Mouse (Mus musculus): ENCODE measurements at regions not wholly inside any gene's neighbourhood (a gene's known extent, or its start where the extent isn't known, plus 50 kb on each side); places are given as distances from the start of the nearest gene placed in this dataset.

DNA sequence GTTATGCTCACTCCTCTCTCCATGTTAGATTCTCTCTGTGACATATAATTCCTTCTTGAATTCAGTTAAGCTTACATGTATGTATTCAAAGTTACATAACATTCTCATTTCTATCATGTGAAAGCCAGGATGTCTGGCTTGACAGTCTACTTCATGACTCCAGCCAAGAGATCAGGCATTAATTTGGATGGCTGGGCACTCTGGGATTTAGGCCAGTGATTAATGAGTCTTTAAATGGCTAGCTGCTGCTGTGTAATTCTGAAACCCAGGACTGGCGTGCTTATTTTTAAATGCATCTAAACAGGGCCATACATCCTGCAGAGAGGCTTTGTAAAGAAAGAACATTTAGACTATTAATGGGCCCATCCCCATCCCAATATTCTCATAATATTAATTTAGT, 60.9 kb upstream of the Gm10234 start:
- H3K27me3 ChIP-seq (replicated peaks; ENCODE audit: control insufficient read depth, insufficient read depth, low read length) = no peaks in the 10 kb centered on the region
- H3K27ac ChIP-seq (replicated peaks; ENCODE audit: low read depth, low read length) = no peak overlapping the region
- H3K36me3 ChIP-seq (ENCODE audit: control insufficient read depth, insufficient read depth, low read length) = no peaks in the 10 kb centered on the region
- 63% methylated on average over 1 of the region's 1 CpGs for WGBS
- no peak overlapping the region for H3K4me2 ChIP-seq (ENCODE audit: low read depth, low read length)
- ATAC-seq (ENCODE audit: low read depth) = no peak
- no peaks in the 10 kb centered on the region for H3K4me1 ChIP-seq (ENCODE audit: control insufficient read depth, insufficient read depth, low read length)
- no peaks in the 10 kb centered on the region for H3K9me3 ChIP-seq (ENCODE audit: control insufficient read depth, low read length)
- DNase-seq (ENCODE audit: low spot score) = no peak
- H3K4me3 ChIP-seq (ENCODE audit: low read depth, low read length) = no peak overlapping the region
- no peak overlapping the region for H3K9ac ChIP-seq (ENCODE audit: low read depth, low read length)

DNA sequence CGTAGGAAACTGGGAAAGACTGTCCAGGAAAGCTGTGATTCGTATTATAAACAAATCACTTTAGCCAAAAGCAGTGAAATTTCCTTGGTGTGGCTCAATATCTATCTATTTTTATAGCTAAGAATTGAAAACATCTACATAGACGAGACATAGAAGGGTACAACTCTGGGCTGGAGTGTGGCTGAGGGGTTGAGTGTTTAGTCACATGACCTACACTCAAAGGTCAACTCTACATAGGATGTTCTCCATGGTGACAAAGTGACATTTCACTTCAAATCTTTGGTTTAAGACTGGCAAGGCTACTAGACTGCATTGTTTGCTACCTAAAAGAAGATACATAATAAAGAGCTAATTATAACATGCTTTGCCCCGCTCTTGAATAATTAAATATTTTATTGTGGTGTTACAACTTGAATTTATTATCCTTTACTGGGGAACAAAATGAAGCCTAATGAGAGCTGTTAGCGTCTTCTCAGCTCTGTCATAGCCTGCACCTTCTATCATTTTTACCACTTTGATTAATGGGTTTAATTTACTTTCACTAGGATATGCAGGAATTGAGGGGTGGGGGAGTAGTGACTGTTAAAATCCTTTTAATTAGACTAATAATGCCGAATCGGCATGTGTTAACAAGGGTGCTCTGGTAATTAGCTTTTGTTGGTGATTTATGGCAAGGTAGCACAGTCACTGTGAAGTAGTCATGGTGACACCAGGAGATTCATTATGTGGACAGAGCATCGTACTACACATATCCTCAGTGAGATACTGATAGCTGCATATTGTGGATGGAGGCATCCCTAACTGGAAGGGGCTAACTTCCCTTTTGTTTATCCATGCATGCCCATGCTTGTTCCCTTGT, 57.7 kb upstream of the Gm10234 start:
- H3K4me1 ChIP-seq (ENCODE audit: control insufficient read depth, insufficient read depth, low read length) = no peaks in the 10 kb centered on the region
- no peaks in the 10 kb centered on the region for H3K36me3 ChIP-seq (ENCODE audit: control insufficient read depth, insufficient read depth, low read length)
- H3K4me3 ChIP-seq (ENCODE audit: low read depth, low read length) = no peak overlapping the region
- H3K9me3 ChIP-seq (ENCODE audit: control insufficient read depth, low read length) = no peaks in the 10 kb centered on the region
- no peak overlapping the region for H3K4me2 ChIP-seq (ENCODE audit: low read depth, low read length)
- WGBS = 82% methylated on average over 8 of the region's 8 CpGs
- ATAC-seq (ENCODE audit: low read depth) = no peak
- no peak for DNase-seq (ENCODE audit: low spot score)
- no peak overlapping the region for H3K9ac ChIP-seq (ENCODE audit: low read depth, low read length)
- no peak overlapping the region for H3K27ac ChIP-seq (replicated peaks; ENCODE audit: low read depth, low read length)
- no peaks in the 10 kb centered on the region for H3K27me3 ChIP-seq (replicated peaks; ENCODE audit: control insufficient read depth, insufficient read depth, low read length)

DNA sequence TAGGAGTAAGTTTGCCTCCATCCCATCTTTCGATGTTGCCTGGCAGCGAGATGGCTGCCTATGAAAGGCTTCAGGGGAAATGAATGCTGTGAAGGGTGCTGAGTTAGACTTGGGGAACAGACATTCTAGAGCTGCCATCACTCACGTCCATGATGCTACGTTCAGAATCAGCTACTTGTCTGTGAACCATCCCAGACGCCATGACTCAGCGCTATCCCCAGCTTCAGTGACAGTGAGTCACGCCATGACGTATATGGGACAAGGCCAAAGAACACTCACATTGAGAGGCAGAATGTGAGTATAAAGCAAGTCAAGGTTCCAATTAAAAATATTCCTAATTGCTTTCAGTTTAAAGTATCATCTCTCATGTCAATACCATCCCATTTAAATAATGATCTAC, 52.4 kb upstream of the Gm10234 start:
- no peak overlapping the region for H3K4me3 ChIP-seq (ENCODE audit: low read depth, low read length)
- H3K27me3 ChIP-seq (replicated peaks; ENCODE audit: control insufficient read depth, insufficient read depth, low read length) = no peaks in the 10 kb centered on the region
- no peaks in the 10 kb centered on the region for H3K36me3 ChIP-seq (ENCODE audit: control insufficient read depth, insufficient read depth, low read length)
- H3K4me1 ChIP-seq (ENCODE audit: control insufficient read depth, insufficient read depth, low read length) = no peaks in the 10 kb centered on the region
- H3K4me2 ChIP-seq (ENCODE audit: low read depth, low read length) = no peak overlapping the region
- no peak for DNase-seq (ENCODE audit: low spot score)
- 90% methylated on average over 8 of the region's 8 CpGs for WGBS
- H3K27ac ChIP-seq (replicated peaks; ENCODE audit: low read depth, low read length) = no peak overlapping the region
- no peak overlapping the region for H3K9ac ChIP-seq (ENCODE audit: low read depth, low read length)
- ATAC-seq (ENCODE audit: low read depth) = no peak
- no peaks in the 10 kb centered on the region for H3K9me3 ChIP-seq (ENCODE audit: control insufficient read depth, low read length)

All from embryonic facial prominence, embryonic 14.5 days (tissue).